12 mouse cellular contexts compared by ENCODE assay signal in genomic region chr2:118468354-118468753, GRCm38 (mm10).
"Had no signal": no experiment of that assay in that cellular context is flagged by ENCODE, and none has a peak within 500 bp of the region (broad histone marks: within the 10 kb centered on the region; RNA-seq: fewer than 3 reads in every experiment).

No protein-coding gene starts in this region.

- DNase-seq: retina, postnatal 1 day; right cerebral cortex, adult 18-20 months; right cerebral cortex, postnatal 14 days; right cerebral cortex, postnatal 25 days; right cerebral cortex, postnatal 4 days; spleen, adult 18-20 months; thymus, adult 18-20 months; thymus, adult 2 months; thymus, postnatal 14 days; thymus, postnatal 25 days; thymus, postnatal 36 days; thymus, postnatal 4 days had no signal
